Mouse (Mus musculus) limb, embryonic 13.5 days (tissue): ENCODE results near the gene Parp3. TPM values are rescaled to one million over a fixed set of nuclear protein-coding genes. Genes with fewer than 3 reads are reported as not detected.
A peak's percentile ranks its signal among the peaks of the same experiment; 100 is the strongest.
"Not testable (repeated sequence)": the region's sequence is repeated elsewhere in the genome, so short reads cannot be mapped to it uniquely, and the experiment has no call there.

Experiments
- ATAC-seq: fragments of 200-750 bp; cut with Nextera tagmentation; 2 replicates; pipeline ENCODE4 v1.8.0; 2017; ENCODE audit warnings: low read depth, moderate number of reproducible peaks, moderate TSS enrichment; ENCODE audit not compliant: low FRiP score
- H3K27ac ChIP-seq: fragments of 300-500 bp; sonication (generic); 2 replicates; pipeline ENCODE4 v1.5.1; 2015; ENCODE audit warnings: inconsistent platforms, mild to moderate bottlenecking, moderate library complexity
- H3K27me3 ChIP-seq: fragments of 300-500 bp; sonication (generic); 2 replicates; pipeline ENCODE4 v1.6.1; 2015; ENCODE audit warnings: mild to moderate bottlenecking, inconsistent platforms
- H3K36me3 ChIP-seq: fragments of 300-500 bp; sonication (generic); 2 replicates; pipeline ENCODE4 v1.6.1; 2015; ENCODE audit warnings: inconsistent platforms, mild to moderate bottlenecking, moderate library complexity
- H3K4me1 ChIP-seq: fragments of 300-500 bp; sonication (generic); 2 replicates; pipeline ENCODE4 v1.6.1; 2015; ENCODE audit warnings: inconsistent platforms
- H3K4me2 ChIP-seq: fragments of 300-500 bp; sonication (generic); replicated peaks from 2 replicates; pipeline ENCODE4 v1.6.1; 2015; ENCODE audit warnings: inconsistent platforms, mild to moderate bottlenecking, moderate library complexity
- H3K4me3 ChIP-seq: fragments of 300-500 bp; sonication (generic); 2 replicates; pipeline ENCODE4 v1.5.1; 2015; ENCODE audit warnings: moderate library complexity, mild to moderate bottlenecking, inconsistent platforms
- H3K9ac ChIP-seq: fragments of 300-500 bp; sonication (generic); 2 replicates; pipeline ENCODE4 v1.6.1; 2015; ENCODE audit warnings: mild to moderate bottlenecking, inconsistent platforms
- H3K9me3 ChIP-seq: fragments of 300-500 bp; sonication (generic); 2 replicates; pipeline ENCODE4 v1.6.1; 2016; ENCODE audit warnings: inconsistent platforms
- WGBS: fragments of 180-500 bp; shearing (Covaris S2); methylation state at CpG from one replicate; pipeline ENCODE4 v1.1.7; 2015; 5-methylcytosine and 5-hydroxymethylcytosine counted together
- polyA plus RNA-seq: library from polyadenylated mRNA; unstranded; fragments of >200 nt; fragmentation: Nextera tagmentation; extraction: Ambion mirVana; gene quantifications from 2 replicates; pipeline ENCODE4 v1.2.1, GENCODE M21; 2015

Parp3 gene
- polyA plus RNA-seq, result 2.9 and 3.7 TPM in 2 replicates

DNA sequence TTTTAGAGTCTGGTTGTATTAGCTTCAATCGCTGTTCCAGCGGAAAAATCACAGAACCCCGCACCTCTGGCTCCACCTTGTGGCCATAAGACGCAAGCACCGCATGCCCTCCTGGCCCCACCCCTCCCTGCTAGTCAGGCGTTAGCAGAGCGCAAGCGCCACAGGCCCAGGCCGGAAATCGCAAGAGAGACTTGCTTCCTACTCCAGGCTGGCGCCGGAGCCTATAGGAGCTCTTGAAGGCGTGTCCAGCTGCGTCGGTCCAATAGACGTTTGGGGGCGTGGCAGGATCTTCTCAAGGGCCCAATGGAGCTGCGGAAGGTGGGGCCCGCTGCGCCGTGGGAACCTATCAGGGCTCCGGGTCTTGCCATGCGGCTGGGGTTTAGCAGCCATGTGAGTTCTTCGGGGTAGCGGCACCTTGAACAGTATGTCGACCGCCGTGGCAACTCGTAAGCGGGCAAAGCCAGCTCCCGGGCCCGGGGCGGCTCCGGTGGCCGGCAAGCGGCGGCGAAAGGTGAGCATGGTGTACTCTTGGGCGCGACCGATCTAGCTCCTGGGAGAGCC, at the start of gene Parp3:
Gene Parp3, minus strand, starts transcription at position 26 of the 561 bp plus-strand sequence.
- Histone ChIP-seq H3K9ac (peak within 1 kb of the TSS; percentile 80), H3K27me3 (no peaks in the 10 kb centered on the region), H3K36me3 (peaks cover 25% of the 10 kb centered on the region), H3K27ac (peak within 1 kb of the TSS; percentile 62), H3K4me3 (peak within 1 kb of the TSS; percentile 79), H3K4me1 (peaks cover 34% of the 10 kb centered on the region), H3K4me2 (peak within 1 kb of the TSS; percentile 97), H3K9me3 (no peaks in the 10 kb centered on the region)
- under 1% methylated on average over 41 of the region's 41 CpGs for WGBS
- ATAC-seq, result peak; percentile 99

DNA sequence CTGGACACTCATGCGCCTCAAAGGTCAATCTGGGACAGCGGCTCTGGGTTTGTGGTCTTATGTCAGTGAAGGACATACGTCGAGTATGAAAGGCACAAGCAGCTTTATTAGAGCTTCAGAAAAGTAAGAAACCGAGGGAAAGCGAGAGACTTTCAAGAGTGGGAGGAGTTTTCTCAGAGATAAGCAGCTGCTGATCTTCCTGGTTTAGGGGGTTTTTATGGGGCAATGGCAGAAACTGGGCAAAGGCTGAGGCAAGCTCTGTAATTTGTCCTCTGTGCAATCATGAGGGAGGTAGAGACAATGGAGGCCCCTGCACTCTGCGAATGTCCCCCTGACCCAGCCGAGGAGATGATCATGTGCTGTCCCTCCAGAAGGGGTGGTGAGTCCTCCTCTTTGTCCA, 43.2 kb upstream of the Parp3 start:
- no peak overlapping the region for H3K27ac ChIP-seq
- 76% methylated on average over 8 of the region's 8 CpGs for WGBS
- no peak overlapping the region for H3K4me3 ChIP-seq
- no peak overlapping the region for H3K4me2 ChIP-seq
- H3K36me3 ChIP-seq, result no peaks in the 10 kb centered on the region
- ATAC-seq, result no peak
- H3K27me3 ChIP-seq, result no peaks in the 10 kb centered on the region
- H3K9me3 ChIP-seq, result no peaks in the 10 kb centered on the region
- H3K4me1 ChIP-seq, result no peaks in the 10 kb centered on the region
- no peak overlapping the region for H3K9ac ChIP-seq

DNA sequence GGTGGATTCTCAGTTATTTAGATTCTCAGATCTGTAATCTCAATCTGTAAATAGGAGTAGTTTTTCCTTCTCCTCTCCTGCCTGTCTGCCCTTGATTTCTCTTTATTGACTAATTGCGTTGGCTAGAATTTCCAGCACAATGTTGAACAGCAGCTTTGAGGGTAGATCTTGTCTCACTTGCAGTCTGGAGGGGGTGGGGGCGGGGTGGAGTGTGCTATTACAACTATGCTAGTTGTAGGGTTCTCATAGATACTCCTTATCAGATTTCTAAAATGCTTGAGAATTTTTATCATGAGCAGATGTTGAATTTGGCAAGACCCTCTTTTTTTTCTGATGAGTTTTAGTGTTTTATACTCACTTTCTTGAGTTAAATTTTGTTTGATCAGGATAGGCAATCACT, 42.7 kb upstream of the Parp3 start:
- Histone ChIP-seq H3K27ac (no peak overlapping the region), H3K9ac (no peak overlapping the region), H3K27me3 (no peaks in the 10 kb centered on the region), H3K9me3 (no peaks in the 10 kb centered on the region), H3K4me2 (no peak overlapping the region), H3K36me3 (no peaks in the 10 kb centered on the region), H3K4me1 (no peaks in the 10 kb centered on the region), H3K4me3 (no peak overlapping the region)
- 70% methylated on average over 2 of the region's 2 CpGs for WGBS
- no peak for ATAC-seq

DNA sequence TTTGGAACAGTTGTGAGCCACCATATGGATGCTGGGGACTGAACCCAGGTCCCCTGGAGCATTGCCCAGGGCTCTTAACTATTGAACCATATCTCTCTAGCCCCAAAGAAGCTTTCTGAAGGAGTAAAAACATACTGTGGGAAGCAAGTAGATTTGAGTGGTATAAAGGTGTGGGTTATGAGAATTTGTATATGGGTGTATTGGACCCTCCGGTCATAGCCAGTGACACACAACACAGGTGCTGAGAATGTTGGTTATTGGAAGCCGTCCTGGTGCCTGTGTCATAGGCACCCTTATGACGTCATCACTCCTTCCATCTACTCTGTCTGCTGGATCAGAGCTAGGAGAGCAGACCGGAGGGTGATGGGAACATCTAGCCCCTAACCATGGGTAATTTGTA, 37.5 kb upstream of the Parp3 start, which contains the start of gene Iqcf5:
Gene Iqcf5, plus strand, starts transcription at position 301 of the 400 bp plus-strand sequence.
- no peaks in the 10 kb centered on the region for H3K9me3 ChIP-seq
- no peak for ATAC-seq
- WGBS, result 83% methylated on average over 4 of the region's 4 CpGs

GRCm38 (mm10) chr9:106513566-106513965, 36.8 kb upstream of the Parp3 start:
- ATAC-seq, result no peak
- H3K4me2 ChIP-seq, result no peak overlapping the region
- no peak overlapping the region for H3K27ac ChIP-seq
- no peak overlapping the region for H3K4me3 ChIP-seq
- WGBS, result 67% methylated on average over 6 of the region's 6 CpGs
- no peaks in the 10 kb centered on the region for H3K9me3 ChIP-seq
- H3K4me1 ChIP-seq, result no peaks in the 10 kb centered on the region
- no peak overlapping the region for H3K9ac ChIP-seq
- no peaks in the 10 kb centered on the region for H3K36me3 ChIP-seq
- H3K27me3 ChIP-seq, result no peaks in the 10 kb centered on the region

More for the DNA sequence above, 37.5 kb upstream of the Parp3 start, which contains the start of gene Iqcf5:
- no peaks in the 10 kb centered on the region for H3K36me3 ChIP-seq
- no peaks in the 10 kb centered on the region for H3K4me1 ChIP-seq
- H3K4me2 ChIP-seq, result no peak within 1 kb of the TSS
- no peak within 1 kb of the TSS for H3K9ac ChIP-seq
- no peak within 1 kb of the TSS for H3K4me3 ChIP-seq
- no peaks in the 10 kb centered on the region for H3K27me3 ChIP-seq
- no peak within 1 kb of the TSS for H3K27ac ChIP-seq

GRCm38 (mm10) chr9:106512729-106513450, 36.1 kb upstream of the Parp3 start:
- ATAC-seq, result no peak
- H3K4me3 ChIP-seq, result no peak overlapping the region
- no peak overlapping the region for H3K9ac ChIP-seq
- H3K4me2 ChIP-seq, result no peak overlapping the region
- H3K36me3 ChIP-seq, result no peaks in the 10 kb centered on the region
- no peaks in the 10 kb centered on the region for H3K27me3 ChIP-seq
- no peaks in the 10 kb centered on the region for H3K9me3 ChIP-seq
- no peak overlapping the region for H3K27ac ChIP-seq
- no peaks in the 10 kb centered on the region for H3K4me1 ChIP-seq
- 61% methylated on average over 13 of the region's 13 CpGs for WGBS

DNA sequence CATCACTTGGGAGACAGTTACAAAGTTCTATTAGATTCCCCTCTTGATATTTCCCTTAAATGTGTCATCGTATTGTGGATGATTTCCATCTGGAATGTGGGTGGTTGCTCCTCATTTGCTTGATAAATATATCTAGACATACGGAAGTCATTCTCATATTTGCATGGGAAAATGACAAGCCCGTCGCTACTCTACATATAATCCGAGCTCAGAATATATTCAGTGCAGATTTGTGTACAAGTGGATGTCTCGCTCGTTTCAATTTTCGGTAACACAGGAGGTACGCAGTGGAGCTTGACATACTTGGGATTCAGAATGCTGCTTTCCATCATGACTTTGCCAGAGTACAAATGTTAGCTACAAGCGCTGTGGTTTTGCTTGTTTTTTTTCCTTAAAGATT, 32.6 kb upstream of the Parp3 start:
- Histone ChIP-seq H3K36me3 (no peaks in the 10 kb centered on the region), H3K4me1 (no peaks in the 10 kb centered on the region), H3K27ac (no peak overlapping the region), H3K9ac (no peak overlapping the region), H3K4me3 (no peak overlapping the region), H3K4me2 (no peak overlapping the region), H3K27me3 (no peaks in the 10 kb centered on the region), H3K9me3 (no peaks in the 10 kb centered on the region)
- WGBS, result 91% methylated on average over 10 of the region's 10 CpGs
- no peak for ATAC-seq

DNA sequence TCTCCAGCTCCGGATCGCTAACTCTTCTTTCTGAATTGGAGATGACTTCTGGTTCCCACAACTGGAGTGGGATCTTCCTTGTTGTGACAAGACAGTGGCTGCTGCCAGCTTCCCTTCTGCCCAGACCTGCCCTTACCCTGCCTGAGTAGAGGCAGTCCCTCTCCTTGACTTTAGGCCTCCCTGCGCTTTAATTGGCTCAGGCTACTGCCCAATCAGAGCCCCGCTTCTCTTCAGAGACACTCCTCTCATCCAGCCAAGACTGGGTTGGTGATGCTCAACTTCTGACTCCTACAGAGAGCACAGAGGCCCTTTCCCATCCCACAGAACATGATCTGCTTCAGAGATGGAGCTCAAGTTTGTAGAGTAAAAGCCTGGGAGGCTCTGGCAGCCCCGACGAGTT, 27.5 kb upstream of the Parp3 start:
- no peaks in the 10 kb centered on the region for H3K27me3 ChIP-seq
- no peak overlapping the region for H3K27ac ChIP-seq
- 71% methylated on average over 6 of the region's 6 CpGs for WGBS
- no peak overlapping the region for H3K4me3 ChIP-seq
- no peak for ATAC-seq
- no peak overlapping the region for H3K4me2 ChIP-seq
- no peaks in the 10 kb centered on the region for H3K36me3 ChIP-seq
- no peaks in the 10 kb centered on the region for H3K4me1 ChIP-seq
- no peak overlapping the region for H3K9ac ChIP-seq
- no peaks in the 10 kb centered on the region for H3K9me3 ChIP-seq

DNA sequence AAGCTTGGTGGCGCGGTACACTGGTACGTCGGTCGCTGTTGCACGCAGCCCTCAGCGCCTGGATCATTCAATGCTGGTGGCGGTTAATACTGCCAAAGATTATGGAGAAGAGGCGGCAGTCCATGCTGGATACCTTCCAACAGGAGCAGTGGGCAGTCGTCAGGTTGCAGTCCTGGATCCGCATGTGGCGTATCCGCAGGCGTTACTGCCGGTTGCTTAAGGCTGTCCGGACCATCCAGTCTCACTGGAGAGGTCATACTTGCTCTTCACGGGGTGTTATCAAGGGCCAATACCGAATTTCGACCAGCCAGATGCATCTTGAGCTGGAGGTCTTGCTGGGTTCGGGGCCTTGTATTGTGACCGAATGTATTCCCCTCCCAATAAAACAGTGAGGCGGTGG, 25.1 kb upstream of the Parp3 start:
- no peak overlapping the region for H3K27ac ChIP-seq
- no peaks in the 10 kb centered on the region for H3K36me3 ChIP-seq
- WGBS, result 87% methylated on average over 22 of the region's 22 CpGs
- no peak overlapping the region for H3K4me2 ChIP-seq
- H3K27me3 ChIP-seq, result no peaks in the 10 kb centered on the region
- H3K4me1 ChIP-seq, result no peaks in the 10 kb centered on the region
- H3K9me3 ChIP-seq, result no peaks in the 10 kb centered on the region
- no peak overlapping the region for H3K4me3 ChIP-seq
- ATAC-seq, result no peak
- no peak overlapping the region for H3K9ac ChIP-seq

GRCm38 (mm10) chr9:106499667-106500066, 22.9 kb upstream of the Parp3 start, which contains the start of gene Iqcf1:
Gene Iqcf1 (plus strand): TSS chr9:106499967.
- WGBS, result 93% methylated on average over 6 of the region's 6 CpGs
- Histone ChIP-seq H3K27me3 (no peaks in the 10 kb centered on the region), H3K27ac (no peak within 1 kb of the TSS), H3K9ac (no peak within 1 kb of the TSS), H3K4me2 (no peak within 1 kb of the TSS), H3K4me3 (no peak within 1 kb of the TSS), H3K36me3 (no peaks in the 10 kb centered on the region), H3K4me1 (no peaks in the 10 kb centered on the region), H3K9me3 (no peaks in the 10 kb centered on the region)
- no peak for ATAC-seq

DNA sequence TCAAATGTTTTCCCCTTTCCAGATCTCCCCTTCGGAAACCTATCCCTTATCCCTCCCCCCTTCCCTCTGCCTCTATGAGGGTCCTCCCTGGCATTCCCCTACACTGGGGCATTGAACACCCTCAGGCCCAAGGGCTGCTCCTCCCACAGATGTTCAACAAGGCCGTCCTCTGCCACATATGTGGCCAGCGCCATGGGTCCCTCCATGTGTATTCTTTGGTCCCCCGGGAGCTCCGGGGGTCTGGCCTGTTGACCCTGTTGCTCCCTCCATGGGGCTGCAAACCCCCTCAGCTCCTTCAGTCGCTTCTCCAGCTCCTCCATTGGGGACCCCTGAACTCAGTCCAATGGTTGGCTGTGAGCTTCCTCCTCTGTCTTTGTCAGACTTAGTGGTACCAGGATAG, 10.9 kb upstream of the Parp3 start:
- H3K9me3 ChIP-seq, H3K4me1 ChIP-seq, H3K9ac ChIP-seq, H3K4me2 ChIP-seq, ATAC-seq, H3K27me3 ChIP-seq, H3K27ac ChIP-seq, H3K4me3 ChIP-seq: not testable (repeated sequence)
- H3K36me3 ChIP-seq, result peaks cover 40% of the 10 kb centered on the region
- 82% methylated on average over 6 of the region's 6 CpGs for WGBS

- WGBS, result 87% methylated on average over 10 of the region's 10 CpGs
- ATAC-seq, result no peak
Observed at GRCm38 (mm10) chr9:106485076-106485475, 8.3 kb upstream of the Parp3 start.

More at GRCm38 (mm10) chr9:106485076-106485475, 8.3 kb upstream of the Parp3 start:
- H3K27me3 ChIP-seq, result no peaks in the 10 kb centered on the region
- H3K36me3 ChIP-seq, result peaks cover 60% of the 10 kb centered on the region
- H3K4me3 ChIP-seq, result no peak overlapping the region
- no peak overlapping the region for H3K9ac ChIP-seq
- H3K9me3 ChIP-seq, result no peaks in the 10 kb centered on the region
- H3K4me1 ChIP-seq, result no peaks in the 10 kb centered on the region
- no peak overlapping the region for H3K27ac ChIP-seq
- no peak overlapping the region for H3K4me2 ChIP-seq
